Mouse (Mus musculus): ENCODE measurements around the gene Rft1.

The Rft1 gene

GRCm38 (mm10) chr14:30646486-30646885, 7.7 kb upstream of the Rft1 start:
- H3K4me3 ChIP-seq (replicated peaks; ENCODE audit: low read length), result no peak overlapping the region
- H3K27me3 ChIP-seq (ENCODE audit: insufficient read depth, low read length), result peaks cover 4% of the 10 kb centered on the region; the same call in 1 of the 2 replicates
- no peaks in the 10 kb centered on the region for H3K36me3 ChIP-seq (ENCODE audit: insufficient read depth, low read length)
- H3K4me1 ChIP-seq (replicated peaks; ENCODE audit: low read depth, low read length), result no peaks in the 10 kb centered on the region
- no peaks in the 10 kb centered on the region for H3K9me3 ChIP-seq (ENCODE audit: low read length)
- TF ChIP-seq NANOG (IDR thresholded peaks at IDR 0.05; ENCODE audit: borderline replicate concordance, low read length) (no peak), CTCF (conservative IDR thresholded peaks at IDR 0.05; ENCODE audit: low read length) (no peak), POU5F1 (IDR thresholded peaks at IDR 0.05; ENCODE audit: borderline replicate concordance, low read length) (no peak)

- Histone ChIP-seq H3K4me3 (replicated peaks; ENCODE audit: low read length) (no peak overlapping the region), H3K4me1 (replicated peaks; ENCODE audit: low read depth, low read length) (peaks cover 2% of the 10 kb centered on the region; the same call in 1 of the 2 replicates), H3K27me3 (ENCODE audit: insufficient read depth, low read length) (no peaks in the 10 kb centered on the region; the same call in 1 of the 2 replicates), H3K36me3 (ENCODE audit: insufficient read depth, low read length) (no peaks in the 10 kb centered on the region), H3K9me3 (ENCODE audit: low read length) (no peaks in the 10 kb centered on the region)
- no peak for TF ChIP-seq CTCF (conservative IDR thresholded peaks at IDR 0.05; ENCODE audit: low read length)
- no peak for TF ChIP-seq POU5F1 (IDR thresholded peaks at IDR 0.05; ENCODE audit: borderline replicate concordance, low read length)
- TF ChIP-seq NANOG (IDR thresholded peaks at IDR 0.05; ENCODE audit: borderline replicate concordance, low read length), result no peak
Observed at GRCm38 (mm10) chr14:30648478-30648877, 5.7 kb upstream of the Rft1 start.

- TF ChIP-seq NANOG (IDR thresholded peaks at IDR 0.05; ENCODE audit: borderline replicate concordance, low read length), result no peak
- TF ChIP-seq POU5F1 (IDR thresholded peaks at IDR 0.05; ENCODE audit: borderline replicate concordance, low read length), result no peak
- TF ChIP-seq CTCF (conservative IDR thresholded peaks at IDR 0.05; ENCODE audit: low read length), result no peak
- Histone ChIP-seq H3K9me3 (ENCODE audit: low read length) (no peaks in the 10 kb centered on the region), H3K4me3 (replicated peaks; ENCODE audit: low read length) (no peak overlapping the region), H3K27me3 (ENCODE audit: insufficient read depth, low read length) (no peaks in the 10 kb centered on the region; the same call in 1 of the 2 replicates), H3K4me1 (replicated peaks; ENCODE audit: low read depth, low read length) (peaks cover 8% of the 10 kb centered on the region), H3K36me3 (ENCODE audit: insufficient read depth, low read length) (no peaks in the 10 kb centered on the region)
Observed at GRCm38 (mm10) chr14:30649745-30650144, 4.4 kb upstream of the Rft1 start.

- H3K4me1 ChIP-seq (replicated peaks; ENCODE audit: low read depth, low read length), result peaks cover 18% of the 10 kb centered on the region
- H3K4me3 ChIP-seq (replicated peaks; ENCODE audit: low read length), result no peak overlapping the region
- H3K27me3 ChIP-seq (ENCODE audit: insufficient read depth, low read length), result no peaks in the 10 kb centered on the region
- TF ChIP-seq CTCF (conservative IDR thresholded peaks at IDR 0.05; ENCODE audit: low read length), result no peak
- no peak for TF ChIP-seq NANOG (IDR thresholded peaks at IDR 0.05; ENCODE audit: borderline replicate concordance, low read length)
- TF ChIP-seq POU5F1 (IDR thresholded peaks at IDR 0.05; ENCODE audit: borderline replicate concordance, low read length), result no peak
- no peaks in the 10 kb centered on the region for H3K9me3 ChIP-seq (ENCODE audit: low read length)
- no peaks in the 10 kb centered on the region for H3K36me3 ChIP-seq (ENCODE audit: insufficient read depth, low read length)
Observed at GRCm38 (mm10) chr14:30650969-30651368, 3.2 kb upstream of the Rft1 start.

- Histone ChIP-seq H3K4me1 (replicated peaks; ENCODE audit: low read depth, low read length) (peaks cover 56% of the 10 kb centered on the region), H3K9me3 (ENCODE audit: low read length) (no peaks in the 10 kb centered on the region), H3K4me3 (replicated peaks; ENCODE audit: low read length) (peak overlapping the region; percentile 92), H3K36me3 (ENCODE audit: insufficient read depth, low read length) (peaks cover 21% of the 10 kb centered on the region), H3K27me3 (ENCODE audit: insufficient read depth, low read length) (no peaks in the 10 kb centered on the region)
- TF ChIP-seq CTCF (conservative IDR thresholded peaks at IDR 0.05; ENCODE audit: low read length), result no peak
- no peak for TF ChIP-seq POU5F1 (IDR thresholded peaks at IDR 0.05; ENCODE audit: borderline replicate concordance, low read length)
- TF ChIP-seq NANOG (IDR thresholded peaks at IDR 0.05; ENCODE audit: borderline replicate concordance, low read length), result no peak
Observed at GRCm38 (mm10) chr14:30654691-30655228, 600 bp downstream of the Rft1 start.

GRCm38 (mm10) chr14:30655531-30655930, 1.4 kb downstream of the Rft1 start:
- no peaks in the 10 kb centered on the region for H3K9me3 ChIP-seq (ENCODE audit: low read length)
- peaks cover 56% of the 10 kb centered on the region for H3K4me1 ChIP-seq (replicated peaks; ENCODE audit: low read depth, low read length)
- TF ChIP-seq CTCF (conservative IDR thresholded peaks at IDR 0.05; ENCODE audit: low read length), result no peak
- TF ChIP-seq NANOG (IDR thresholded peaks at IDR 0.05; ENCODE audit: borderline replicate concordance, low read length), result no peak
- TF ChIP-seq POU5F1 (IDR thresholded peaks at IDR 0.05; ENCODE audit: borderline replicate concordance, low read length), result no peak
- no peak overlapping the region for H3K4me3 ChIP-seq (replicated peaks; ENCODE audit: low read length)
- peaks cover 29% of the 10 kb centered on the region for H3K36me3 ChIP-seq (ENCODE audit: insufficient read depth, low read length)
- no peaks in the 10 kb centered on the region for H3K27me3 ChIP-seq (ENCODE audit: insufficient read depth, low read length)

- Histone ChIP-seq H3K4me1 (replicated peaks; ENCODE audit: low read depth, low read length) (no peaks in the 10 kb centered on the region; the same call in 1 of the 2 replicates), H3K27me3 (ENCODE audit: insufficient read depth, low read length) (no peaks in the 10 kb centered on the region), H3K4me3 (replicated peaks; ENCODE audit: low read length) (no peak overlapping the region), H3K9me3 (ENCODE audit: low read length) (no peaks in the 10 kb centered on the region), H3K36me3 (ENCODE audit: insufficient read depth, low read length) (peaks cover 98% of the 10 kb centered on the region)
- TF ChIP-seq POU5F1 (IDR thresholded peaks at IDR 0.05; ENCODE audit: borderline replicate concordance, low read length) (no peak), NANOG (IDR thresholded peaks at IDR 0.05; ENCODE audit: borderline replicate concordance, low read length) (no peak), CTCF (conservative IDR thresholded peaks at IDR 0.05; ENCODE audit: low read length) (no peak)
Observed at GRCm38 (mm10) chr14:30666061-30666460, 11.9 kb downstream of the Rft1 start.

GRCm38 (mm10) chr14:30666604-30667003, 12.4 kb downstream of the Rft1 start:
- H3K9me3 ChIP-seq (ENCODE audit: low read length), result no peaks in the 10 kb centered on the region
- H3K4me3 ChIP-seq (replicated peaks; ENCODE audit: low read length), result no peak overlapping the region
- H3K4me1 ChIP-seq (replicated peaks; ENCODE audit: low read depth, low read length), result no peaks in the 10 kb centered on the region; the same call in 1 of the 2 replicates
- TF ChIP-seq CTCF (conservative IDR thresholded peaks at IDR 0.05; ENCODE audit: low read length), result no peak
- no peak for TF ChIP-seq NANOG (IDR thresholded peaks at IDR 0.05; ENCODE audit: borderline replicate concordance, low read length)
- no peak for TF ChIP-seq POU5F1 (IDR thresholded peaks at IDR 0.05; ENCODE audit: borderline replicate concordance, low read length)
- H3K27me3 ChIP-seq (ENCODE audit: insufficient read depth, low read length), result no peaks in the 10 kb centered on the region
- peaks cover 98% of the 10 kb centered on the region for H3K36me3 ChIP-seq (ENCODE audit: insufficient read depth, low read length)

- no peaks in the 10 kb centered on the region; the same call in 1 of the 2 replicates for H3K4me1 ChIP-seq (replicated peaks; ENCODE audit: low read depth, low read length)
- H3K36me3 ChIP-seq (ENCODE audit: insufficient read depth, low read length), result peaks cover 96% of the 10 kb centered on the region
- H3K9me3 ChIP-seq (ENCODE audit: low read length), result no peaks in the 10 kb centered on the region
- H3K27me3 ChIP-seq (ENCODE audit: insufficient read depth, low read length), result no peaks in the 10 kb centered on the region
- TF ChIP-seq CTCF (conservative IDR thresholded peaks at IDR 0.05; ENCODE audit: low read length) (no peak), POU5F1 (IDR thresholded peaks at IDR 0.05; ENCODE audit: borderline replicate concordance, low read length) (no peak), NANOG (IDR thresholded peaks at IDR 0.05; ENCODE audit: borderline replicate concordance, low read length) (no peak)
- no peak overlapping the region for H3K4me3 ChIP-seq (replicated peaks; ENCODE audit: low read length)
Observed at GRCm38 (mm10) chr14:30670161-30670560, 16.0 kb downstream of the Rft1 start.

All from E14TG2a.4 (cell line).